Mouse (Mus musculus): ENCODE measurements around the gene Scpep1. TPM values are rescaled to one million over a fixed set of nuclear protein-coding genes. Genes with fewer than 3 reads are reported as not detected.

Scpep1 gene
- polyA plus RNA-seq, 1 experiment from 2014 or later, result 149 TPM

DNA sequence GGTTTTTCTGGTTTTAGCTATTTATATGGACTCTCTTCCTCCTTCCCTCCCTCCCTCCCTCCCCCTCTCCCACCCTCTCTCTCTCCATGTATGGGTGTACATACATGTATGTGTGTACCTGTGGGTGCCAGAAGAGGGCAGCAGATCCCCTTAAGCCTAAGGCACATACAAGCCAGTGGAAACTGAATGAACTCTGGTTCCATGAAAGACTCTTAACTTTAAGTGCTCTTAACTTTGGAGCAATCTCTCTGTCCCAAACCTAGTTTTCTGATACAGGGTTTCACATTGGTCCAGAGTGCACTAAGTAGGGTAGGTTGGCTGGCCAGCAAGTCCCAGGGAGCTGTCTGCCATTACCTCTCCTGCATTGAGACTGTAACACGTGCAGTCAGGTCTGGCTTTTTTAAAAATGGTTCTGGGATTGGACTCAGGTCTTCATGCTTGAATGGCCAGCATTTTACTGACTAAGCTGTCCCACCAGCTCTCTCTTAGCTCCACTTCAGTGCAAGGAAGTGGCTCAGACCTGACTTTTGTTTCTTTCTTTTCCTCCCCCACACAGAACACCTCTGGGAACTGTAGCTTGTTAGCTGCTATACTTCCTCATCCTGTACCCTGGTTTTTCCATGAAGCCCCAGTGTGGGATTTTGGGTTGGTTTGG lies 46.6 kb downstream of the Scpep1 start:
- ATAC-seq (replicated peaks; ENCODE audit: low FRiP score, low read depth) (peak; percentile 88), DNase-seq (ENCODE audit: low spot score) (peak; percentile 83)
- H3K27ac ChIP-seq, result peak overlapping the region; percentile 80; the same call in 1 of the 2 replicates
- no peaks in the 10 kb centered on the region for H3K9me3 ChIP-seq (replicated peaks; ENCODE audit: low read length)
- H3K4me2 ChIP-seq (ENCODE audit: low read length), result no peak overlapping the region
- H3K27me3 ChIP-seq (ENCODE audit: insufficient read depth, low read length), result no peaks in the 10 kb centered on the region
- no peaks in the 10 kb centered on the region for H3K36me3 ChIP-seq (ENCODE audit: insufficient read depth, low read length)
- TF ChIP-seq CTCF (IDR thresholded peaks at IDR 0.05; ENCODE audit: low read depth), result peak; percentile 77
- no peak overlapping the region for H3K4me3 ChIP-seq (replicated peaks; ENCODE audit: low read depth, low read length)
- WGBS, result 86% methylated on average over 1 of the region's 1 CpGs
- H3K4me1 ChIP-seq (replicated peaks; ENCODE audit: insufficient read depth, low read length), result no peaks in the 10 kb centered on the region
- H3K9ac ChIP-seq (ENCODE audit: low read depth, low read length), result no peak overlapping the region

- H3K9ac ChIP-seq (ENCODE audit: low read depth, low read length), result no peak overlapping the region
- TF ChIP-seq CTCF (IDR thresholded peaks at IDR 0.05; ENCODE audit: low read depth), result no peak
- no peaks in the 10 kb centered on the region for H3K4me1 ChIP-seq (replicated peaks; ENCODE audit: insufficient read depth, low read length)
- no peak overlapping the region for H3K27ac ChIP-seq
- WGBS, result 92% methylated on average over 7 of the region's 7 CpGs
- DNase-seq (ENCODE audit: low spot score), result no peak
- H3K36me3 ChIP-seq (ENCODE audit: insufficient read depth, low read length), result no peaks in the 10 kb centered on the region
- H3K4me2 ChIP-seq (ENCODE audit: low read length), result no peak overlapping the region
- H3K9me3 ChIP-seq (replicated peaks; ENCODE audit: low read length), result no peaks in the 10 kb centered on the region
- H3K27me3 ChIP-seq (ENCODE audit: insufficient read depth, low read length), result no peaks in the 10 kb centered on the region
- ATAC-seq (replicated peaks; ENCODE audit: low FRiP score, low read depth), result no peak
- no peak overlapping the region for H3K4me3 ChIP-seq (replicated peaks; ENCODE audit: low read depth, low read length)
These were observed 47.4 kb downstream of the Scpep1 start for GRCm38 (mm10) chr11:88907886-88908285.

DNA sequence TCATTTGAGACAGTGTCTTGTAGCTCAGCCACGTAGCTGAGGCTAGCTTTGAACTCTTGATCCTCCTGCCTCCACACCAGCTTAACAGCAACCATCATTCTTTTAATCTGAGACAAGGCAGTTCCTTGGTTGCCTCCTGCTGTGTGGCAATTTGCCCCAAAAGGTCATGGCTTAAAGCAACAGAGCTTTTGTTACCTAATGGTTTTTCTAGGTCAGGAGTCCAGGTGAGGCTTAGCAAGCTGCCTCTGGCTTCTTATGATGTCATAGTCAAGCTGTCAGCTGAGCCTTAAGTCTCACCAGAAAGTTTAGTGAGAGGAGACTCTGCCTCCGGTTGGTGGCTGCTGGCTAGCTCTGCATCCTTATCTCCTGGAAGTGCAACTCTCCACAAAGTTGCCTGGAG lies 49.6 kb downstream of the Scpep1 start:
- no peak for TF ChIP-seq CTCF (IDR thresholded peaks at IDR 0.05; ENCODE audit: low read depth)
- H3K27ac ChIP-seq, result no peak overlapping the region
- no peaks in the 10 kb centered on the region for H3K36me3 ChIP-seq (ENCODE audit: insufficient read depth, low read length)
- DNase-seq (ENCODE audit: low spot score) (no peak), ATAC-seq (replicated peaks; ENCODE audit: low FRiP score, low read depth) (no peak)
- no peak overlapping the region for H3K9ac ChIP-seq (ENCODE audit: low read depth, low read length)
- no peaks in the 10 kb centered on the region for H3K9me3 ChIP-seq (replicated peaks; ENCODE audit: low read length)
- H3K27me3 ChIP-seq (ENCODE audit: insufficient read depth, low read length), result no peaks in the 10 kb centered on the region
- 33% methylated on average over 2 of the region's 2 CpGs for whole genome bisulfite sequencing
- no peak overlapping the region for H3K4me3 ChIP-seq (replicated peaks; ENCODE audit: low read depth, low read length)
- H3K4me1 ChIP-seq (replicated peaks; ENCODE audit: insufficient read depth, low read length), result no peaks in the 10 kb centered on the region
- H3K4me2 ChIP-seq (ENCODE audit: low read length), result no peak overlapping the region

- no peak for TF ChIP-seq CTCF (IDR thresholded peaks at IDR 0.05; ENCODE audit: low read depth)
- ATAC-seq (replicated peaks; ENCODE audit: low FRiP score, low read depth) (no peak), DNase-seq (ENCODE audit: low spot score) (no peak)
- no peaks in the 10 kb centered on the region for H3K27me3 ChIP-seq (ENCODE audit: insufficient read depth, low read length)
- no peaks in the 10 kb centered on the region for H3K9me3 ChIP-seq (replicated peaks; ENCODE audit: low read length)
- no peak overlapping the region for H3K9ac ChIP-seq (ENCODE audit: low read depth, low read length)
- WGBS, result 49% methylated on average over 2 of the region's 2 CpGs
- H3K4me2 ChIP-seq (ENCODE audit: low read length), result no peak overlapping the region
- H3K27ac ChIP-seq, result no peak overlapping the region
- H3K36me3 ChIP-seq (ENCODE audit: insufficient read depth, low read length), result no peaks in the 10 kb centered on the region
- no peaks in the 10 kb centered on the region for H3K4me1 ChIP-seq (replicated peaks; ENCODE audit: insufficient read depth, low read length)
- no peak overlapping the region for H3K4me3 ChIP-seq (replicated peaks; ENCODE audit: low read depth, low read length)
These were observed 51.2 kb downstream of the Scpep1 start for GRCm38 (mm10) chr11:88904080-88904479.

- no peak overlapping the region for H3K27ac ChIP-seq
- ATAC-seq (replicated peaks; ENCODE audit: low FRiP score, low read depth), result no peak
- no peak for TF ChIP-seq CTCF (IDR thresholded peaks at IDR 0.05; ENCODE audit: low read depth)
- H3K4me3 ChIP-seq (replicated peaks; ENCODE audit: low read depth, low read length), result no peak overlapping the region
- H3K4me2 ChIP-seq (ENCODE audit: low read length), result no peak overlapping the region
- no peaks in the 10 kb centered on the region for H3K9me3 ChIP-seq (replicated peaks; ENCODE audit: low read length)
- no peak overlapping the region for H3K9ac ChIP-seq (ENCODE audit: low read depth, low read length)
- no peaks in the 10 kb centered on the region for H3K27me3 ChIP-seq (ENCODE audit: insufficient read depth, low read length)
- H3K36me3 ChIP-seq (ENCODE audit: insufficient read depth, low read length), result no peaks in the 10 kb centered on the region
- 47% methylated on average over 6 of the region's 6 CpGs for WGBS
- DNase-seq (ENCODE audit: low spot score), result no peak
- H3K4me1 ChIP-seq (replicated peaks; ENCODE audit: insufficient read depth, low read length), result no peaks in the 10 kb centered on the region
These were observed 52.5 kb downstream of the Scpep1 start for GRCm38 (mm10) chr11:88902762-88903161.

DNA sequence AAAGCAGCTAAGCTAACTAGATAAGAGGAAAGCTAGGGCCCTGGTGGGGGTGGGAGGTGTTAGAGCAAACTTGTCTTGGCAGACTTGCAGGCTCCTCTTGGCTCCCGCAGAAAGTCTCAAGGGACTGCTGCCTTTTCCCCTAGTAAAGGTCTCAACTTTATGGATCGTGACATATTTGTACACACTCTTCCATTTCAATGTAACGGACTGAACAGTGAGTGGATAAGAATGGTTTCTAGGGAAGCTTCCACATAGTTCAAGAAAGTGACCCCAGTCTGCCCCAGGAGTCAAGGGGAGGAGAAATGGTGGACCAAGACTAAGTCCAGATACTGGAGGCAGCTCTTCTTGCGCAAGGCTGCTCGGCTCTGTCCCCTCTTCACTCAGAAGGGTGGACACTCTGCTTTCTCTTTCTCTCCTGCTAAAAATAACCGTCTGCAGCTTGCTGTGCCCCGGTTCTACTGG lies 53.9 kb downstream of the Scpep1 start:
- TF ChIP-seq CTCF (IDR thresholded peaks at IDR 0.05; ENCODE audit: low read depth), result no peak
- Histone ChIP-seq H3K36me3 (ENCODE audit: insufficient read depth, low read length) (no peaks in the 10 kb centered on the region), H3K4me2 (ENCODE audit: low read length) (no peak overlapping the region), H3K9me3 (replicated peaks; ENCODE audit: low read length) (no peaks in the 10 kb centered on the region), H3K27ac (peak overlapping the region; percentile 68), H3K4me3 (replicated peaks; ENCODE audit: low read depth, low read length) (no peak overlapping the region), H3K27me3 (ENCODE audit: insufficient read depth, low read length) (no peaks in the 10 kb centered on the region), H3K4me1 (replicated peaks; ENCODE audit: insufficient read depth, low read length) (no peaks in the 10 kb centered on the region), H3K9ac (ENCODE audit: low read depth, low read length) (no peak overlapping the region)
- WGBS, result 40% methylated on average over 7 of the region's 7 CpGs
- no peak for ATAC-seq (replicated peaks; ENCODE audit: low FRiP score, low read depth)
- DNase-seq (ENCODE audit: low spot score), result peak; percentile 60

DNA sequence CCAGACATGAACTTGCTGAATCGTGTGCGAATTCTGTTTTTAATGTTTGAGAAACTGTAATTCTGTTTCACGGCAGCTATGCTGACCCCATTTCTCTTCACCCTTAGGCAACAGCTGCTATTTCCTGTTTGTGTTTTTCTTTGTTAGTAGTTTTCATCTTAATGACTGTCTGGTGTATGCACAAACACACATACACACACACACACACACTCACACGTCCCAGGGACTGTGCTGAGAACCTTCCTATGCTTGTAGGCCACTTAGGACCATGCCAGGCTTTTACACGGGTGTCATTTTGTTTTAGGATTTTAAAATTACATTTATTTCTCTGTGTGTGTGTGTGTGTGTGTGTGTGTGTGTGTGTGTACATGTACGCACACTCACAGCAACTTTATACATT lies 55.7 kb downstream of the Scpep1 start:
- WGBS, result 81% methylated on average over 6 of the region's 6 CpGs
- TF ChIP-seq CTCF (IDR thresholded peaks at IDR 0.05; ENCODE audit: low read depth), result no peak
- DNase-seq (ENCODE audit: low spot score), result no peak

More for the DNA sequence above, 55.7 kb downstream of the Scpep1 start:
- Histone ChIP-seq H3K27ac (no peak overlapping the region), H3K9ac (ENCODE audit: low read depth, low read length) (no peak overlapping the region), H3K4me3 (replicated peaks; ENCODE audit: low read depth, low read length) (no peak overlapping the region), H3K9me3 (replicated peaks; ENCODE audit: low read length) (no peaks in the 10 kb centered on the region), H3K4me1 (replicated peaks; ENCODE audit: insufficient read depth, low read length) (no peaks in the 10 kb centered on the region), H3K4me2 (ENCODE audit: low read length) (no peak overlapping the region), H3K27me3 (ENCODE audit: insufficient read depth, low read length) (no peaks in the 10 kb centered on the region), H3K36me3 (ENCODE audit: insufficient read depth, low read length) (no peaks in the 10 kb centered on the region)
- ATAC-seq (replicated peaks; ENCODE audit: low FRiP score, low read depth), result no peak
